Mouse (Mus musculus): ENCODE measurements around the gene Psen1. TPM values are rescaled to one million over a fixed set of nuclear protein-coding genes. Genes with fewer than 3 reads are reported as not detected.

The Psen1 gene
- polyA plus RNA-seq, 1 experiment from 2014 or later: 38.9 TPM

GRCm38 (mm10) chr12:83698637-83699036, 10.7 kb downstream of the Psen1 start:
- Histone ChIP-seq H3K9ac (no peak overlapping the region), H3K9me3 (replicated peaks) (no peaks in the 10 kb centered on the region), H3K27me3 (no peaks in the 10 kb centered on the region), H3K4me3 (no peak overlapping the region), H3K4me1 (replicated peaks) (peaks cover 4% of the 10 kb centered on the region), H3K27ac (no peak overlapping the region), H3K36me3 (peaks cover 17% of the 10 kb centered on the region; the same call in 1 of the 2 replicates), H3K4me2 (no peak overlapping the region)
- 83% methylated on average over 4 of the region's 4 CpGs for WGBS
- ATAC-seq (replicated peaks; ENCODE audit: insufficient number of reproducible peaks, insufficient read depth, low FRiP score, low read depth): no peak

- H3K4me3 ChIP-seq: no peak overlapping the region
- no peak for ATAC-seq (replicated peaks; ENCODE audit: insufficient number of reproducible peaks, insufficient read depth, low FRiP score, low read depth)
Measured at GRCm38 (mm10) chr12:83701608-83702007, 13.7 kb downstream of the Psen1 start.

GRCm38 (mm10) chr12:83702796-83703195, 14.8 kb downstream of the Psen1 start:
- H3K27me3 ChIP-seq: no peaks in the 10 kb centered on the region
- no peak for ATAC-seq (replicated peaks; ENCODE audit: insufficient number of reproducible peaks, insufficient read depth, low FRiP score, low read depth)
- WGBS: 79% methylated on average over 4 of the region's 4 CpGs
- no peak overlapping the region for H3K4me2 ChIP-seq
- H3K9ac ChIP-seq: no peak overlapping the region
- H3K36me3 ChIP-seq: peaks cover 17% of the 10 kb centered on the region; the same call in 1 of the 2 replicates
- H3K4me1 ChIP-seq (replicated peaks): no peaks in the 10 kb centered on the region; the same call in 1 of the 2 replicates
- no peak overlapping the region for H3K27ac ChIP-seq
- no peaks in the 10 kb centered on the region for H3K9me3 ChIP-seq (replicated peaks)
- H3K4me3 ChIP-seq: no peak overlapping the region

More at GRCm38 (mm10) chr12:83701608-83702007, 13.7 kb downstream of the Psen1 start:
- Histone ChIP-seq H3K4me1 (replicated peaks) (peaks cover 2% of the 10 kb centered on the region; the same call in 1 of the 2 replicates), H3K27me3 (no peaks in the 10 kb centered on the region), H3K4me2 (no peak overlapping the region), H3K27ac (no peak overlapping the region), H3K9me3 (replicated peaks) (no peaks in the 10 kb centered on the region), H3K9ac (no peak overlapping the region), H3K36me3 (peaks cover 17% of the 10 kb centered on the region; the same call in 1 of the 2 replicates)
- WGBS: 94% methylated on average over 7 of the region's 7 CpGs

GRCm38 (mm10) chr12:83706951-83707350, 19.0 kb downstream of the Psen1 start:
- Histone ChIP-seq H3K9me3 (replicated peaks) (no peaks in the 10 kb centered on the region), H3K4me1 (replicated peaks) (no peaks in the 10 kb centered on the region; the same call in 1 of the 2 replicates), H3K4me3 (no peak overlapping the region), H3K36me3 (no peaks in the 10 kb centered on the region), H3K27me3 (no peaks in the 10 kb centered on the region), H3K9ac (no peak overlapping the region), H3K27ac (no peak overlapping the region), H3K4me2 (no peak overlapping the region)
- no peak for ATAC-seq (replicated peaks; ENCODE audit: insufficient number of reproducible peaks, insufficient read depth, low FRiP score, low read depth)
- 88% methylated on average over 4 of the region's 4 CpGs for WGBS

GRCm38 (mm10) chr12:83708160-83709092, 20.5 kb downstream of the Psen1 start:
- ATAC-seq (replicated peaks; ENCODE audit: insufficient number of reproducible peaks, insufficient read depth, low FRiP score, low read depth): no peak
- Histone ChIP-seq H3K36me3 (peaks cover 14% of the 10 kb centered on the region), H3K9ac (no peak overlapping the region), H3K4me3 (no peak overlapping the region), H3K9me3 (replicated peaks) (no peaks in the 10 kb centered on the region), H3K4me1 (replicated peaks) (no peaks in the 10 kb centered on the region), H3K27ac (no peak overlapping the region), H3K4me2 (no peak overlapping the region), H3K27me3 (no peaks in the 10 kb centered on the region)
- WGBS: 80% methylated on average over 7 of the region's 7 CpGs

- no peaks in the 10 kb centered on the region for H3K9me3 ChIP-seq (replicated peaks)
- H3K4me3 ChIP-seq: no peak overlapping the region
- no peak overlapping the region for H3K27ac ChIP-seq
- no peak overlapping the region for H3K4me2 ChIP-seq
- no peak overlapping the region for H3K9ac ChIP-seq
- ATAC-seq (replicated peaks; ENCODE audit: insufficient number of reproducible peaks, insufficient read depth, low FRiP score, low read depth): no peak
- H3K27me3 ChIP-seq: no peaks in the 10 kb centered on the region
- 91% methylated on average over 2 of the region's 2 CpGs for WGBS
- H3K36me3 ChIP-seq: peaks cover 21% of the 10 kb centered on the region
- no peaks in the 10 kb centered on the region for H3K4me1 ChIP-seq (replicated peaks)
Measured at GRCm38 (mm10) chr12:83709934-83710333, 22.0 kb downstream of the Psen1 start.

GRCm38 (mm10) chr12:83713749-83714148, 25.8 kb downstream of the Psen1 start:
- H3K27me3 ChIP-seq: no peaks in the 10 kb centered on the region
- H3K36me3 ChIP-seq: peaks cover 47% of the 10 kb centered on the region
- H3K4me2 ChIP-seq: no peak overlapping the region
- no peaks in the 10 kb centered on the region for H3K4me1 ChIP-seq (replicated peaks)
- H3K4me3 ChIP-seq: no peak overlapping the region
- 41% methylated on average over 2 of the region's 2 CpGs for WGBS
- H3K9me3 ChIP-seq (replicated peaks): no peaks in the 10 kb centered on the region
- no peak for ATAC-seq (replicated peaks; ENCODE audit: insufficient number of reproducible peaks, insufficient read depth, low FRiP score, low read depth)
- H3K9ac ChIP-seq: no peak overlapping the region
- no peak overlapping the region for H3K27ac ChIP-seq

- ATAC-seq (replicated peaks; ENCODE audit: insufficient number of reproducible peaks, insufficient read depth, low FRiP score, low read depth): no peak
- no peaks in the 10 kb centered on the region for H3K4me1 ChIP-seq (replicated peaks)
- no peaks in the 10 kb centered on the region for H3K9me3 ChIP-seq (replicated peaks)
- H3K9ac ChIP-seq: no peak overlapping the region
- no peak overlapping the region for H3K4me2 ChIP-seq
- H3K27me3 ChIP-seq: no peaks in the 10 kb centered on the region
- H3K36me3 ChIP-seq: peaks cover 47% of the 10 kb centered on the region
- WGBS: 81% methylated on average over 15 of the region's 15 CpGs
- H3K27ac ChIP-seq: no peak overlapping the region
- no peak overlapping the region for H3K4me3 ChIP-seq
Measured at GRCm38 (mm10) chr12:83716416-83717184, 28.6 kb downstream of the Psen1 start.

- 91% methylated on average over 1 of the region's 1 CpGs for WGBS
- Histone ChIP-seq H3K4me2 (no peak overlapping the region), H3K4me1 (replicated peaks) (no peaks in the 10 kb centered on the region; the same call in 1 of the 2 replicates), H3K9ac (no peak overlapping the region), H3K4me3 (no peak overlapping the region), H3K36me3 (peaks cover 35% of the 10 kb centered on the region), H3K27me3 (no peaks in the 10 kb centered on the region), H3K9me3 (replicated peaks) (no peaks in the 10 kb centered on the region), H3K27ac (no peak overlapping the region)
- no peak for ATAC-seq (replicated peaks; ENCODE audit: insufficient number of reproducible peaks, insufficient read depth, low FRiP score, low read depth)
Measured at GRCm38 (mm10) chr12:83719431-83719830, 31.5 kb downstream of the Psen1 start.

- H3K27ac ChIP-seq: no peak overlapping the region
Measured at GRCm38 (mm10) chr12:83721281-83721680, 33.3 kb downstream of the Psen1 start.

GRCm38 (mm10) chr12:83723037-83723436, 35.1 kb downstream of the Psen1 start:
- WGBS: 64% methylated on average over 3 of the region's 3 CpGs
- Histone ChIP-seq H3K9me3 (replicated peaks) (no peaks in the 10 kb centered on the region), H3K9ac (no peak overlapping the region), H3K4me1 (replicated peaks) (peaks cover 6% of the 10 kb centered on the region), H3K27me3 (no peaks in the 10 kb centered on the region), H3K4me3 (no peak overlapping the region), H3K36me3 (peaks cover 29% of the 10 kb centered on the region; the same call in 1 of the 2 replicates), H3K27ac (no peak overlapping the region), H3K4me2 (no peak overlapping the region)
- no peak for ATAC-seq (replicated peaks; ENCODE audit: insufficient number of reproducible peaks, insufficient read depth, low FRiP score, low read depth)

More at GRCm38 (mm10) chr12:83721281-83721680, 33.3 kb downstream of the Psen1 start:
- Histone ChIP-seq H3K4me2 (no peak overlapping the region), H3K9me3 (replicated peaks) (no peaks in the 10 kb centered on the region), H3K9ac (no peak overlapping the region), H3K36me3 (peaks cover 37% of the 10 kb centered on the region; the same call in 1 of the 2 replicates), H3K4me3 (no peak overlapping the region), H3K27me3 (no peaks in the 10 kb centered on the region), H3K4me1 (replicated peaks) (peaks cover 6% of the 10 kb centered on the region)
- no peak for ATAC-seq (replicated peaks; ENCODE audit: insufficient number of reproducible peaks, insufficient read depth, low FRiP score, low read depth)
- 65% methylated on average over 6 of the region's 6 CpGs for WGBS

Measured in heart, embryonic 15.5 days (tissue).